Mouse (Mus musculus) kidney, adult 2 months (tissue): ENCODE results near the gene Tmed4. TPM values are rescaled to one million over a fixed set of nuclear protein-coding genes. Genes with fewer than 3 reads are reported as not detected.
A peak's percentile ranks its signal among the peaks of the same experiment; 100 is the strongest.

Source experiments
- DNase-seq: peaks from one replicate; pipeline ENCODE4 v3.0.0; 2021
- H3K27ac ChIP-seq: fragments of 200-500 bp; 2 replicates; pipeline ENCODE4 v1.5.1; 2012; ENCODE audit warnings: low read depth, low read length, control low read depth, inconsistent platforms; ENCODE audit not compliant: insufficient read depth
- H3K27me3 ChIP-seq: fragments of 200-500 bp; replicated peaks from 2 replicates; pipeline ENCODE4 v1.6.1; 2012; ENCODE audit warnings: mild to moderate bottlenecking, moderate library complexity, low read length, inconsistent platforms; ENCODE audit not compliant: control insufficient read depth, insufficient read depth
- H3K36me3 ChIP-seq: fragments of 200-500 bp; 2 replicates; pipeline ENCODE4 v1.6.1; 2012; ENCODE audit warnings: mild to moderate bottlenecking, moderate library complexity, low read length, inconsistent platforms; ENCODE audit not compliant: control insufficient read depth, insufficient read depth
- H3K4me1 ChIP-seq: fragments of 200-500 bp; 2 replicates; pipeline ENCODE4 v1.6.1; 2011; ENCODE audit warnings: low read length; ENCODE audit not compliant: control insufficient read depth, insufficient read depth
- H3K4me3 ChIP-seq: fragments of 200-500 bp; 2 replicates; pipeline ENCODE4 v1.5.1; 2011; ENCODE audit warnings: mild to moderate bottlenecking, low read depth, low read length, control low read depth; ENCODE audit not compliant: insufficient read depth
- CTCF ChIP-seq: fragments of 200-500 bp; conservative IDR thresholded peaks from 2 replicates; pipeline ENCODE4 v1.5.1; 2011; ENCODE audit warnings: low read depth, mild to moderate bottlenecking, control low read depth, low read length, moderate library complexity, mixed read lengths; ENCODE audit not compliant: insufficient read depth, insufficient read length
- POLR2A ChIP-seq: fragments of 200-500 bp; IDR thresholded peaks from one replicate; pipeline ENCODE4 v1.6.1; 2011; ENCODE audit warnings: low read depth, low read length, control low read depth
- WGBS: fragments of 180-500 bp; shearing (Covaris S2); methylation state at CpG from one replicate; pipeline ENCODE4 v1.1.7; 2018; 5-methylcytosine and 5-hydroxymethylcytosine counted together
- polyA plus RNA-seq: library from polyadenylated mRNA; depleted of rRNA; stranded (reverse); fragments of >200 nt; gene quantifications from 2 replicates; pipeline ENCODE4 v1.2.3, GENCODE M21; 2012; rRNA removed

The Tmed4 gene
- 220 and 227 TPM in 2 replicates for polyA plus RNA-seq

GRCm38 (mm10) chr11:6274387-6275093 lies at the start of gene Tmed4:
Gene Tmed4, minus strand, starts transcription at chr11:6274870.
- under 1% methylated on average over 39 of the region's 39 CpGs for WGBS

GRCm38 (mm10) chr11:6323348-6323747 lies 48.7 kb upstream of the Tmed4 start:
- TF ChIP-seq POLR2A = no peak
- TF ChIP-seq CTCF = no peak
- WGBS = 87% methylated on average over 5 of the region's 5 CpGs
- no peak for DNase-seq
- no peaks in the 10 kb centered on the region for H3K4me1 ChIP-seq
- H3K4me3 ChIP-seq = no peak overlapping the region
- no peaks in the 10 kb centered on the region for H3K27me3 ChIP-seq
- no peak overlapping the region for H3K27ac ChIP-seq
- peaks cover 4% of the 10 kb centered on the region for H3K36me3 ChIP-seq

More at GRCm38 (mm10) chr11:6274387-6275093, at the start of gene Tmed4:
- TF ChIP-seq CTCF = peak; percentile 72
- peak; percentile 98 for TF ChIP-seq POLR2A
- DNase-seq = peak; percentile 99
- H3K4me1 ChIP-seq = peaks cover 9% of the 10 kb centered on the region
- H3K27ac ChIP-seq = peak within 1 kb of the TSS; percentile 48; the same call in 1 of the 2 replicates
- H3K36me3 ChIP-seq = no peaks in the 10 kb centered on the region
- peak within 1 kb of the TSS; percentile 67 for H3K4me3 ChIP-seq
- no peaks in the 10 kb centered on the region for H3K27me3 ChIP-seq

- Histone ChIP-seq H3K27me3 (no peaks in the 10 kb centered on the region), H3K4me1 (no peaks in the 10 kb centered on the region), H3K4me3 (no peak overlapping the region), H3K27ac (no peak overlapping the region), H3K36me3 (peaks cover 6% of the 10 kb centered on the region)
- DNase-seq = no peak
- TF ChIP-seq POLR2A = no peak
- no peak for TF ChIP-seq CTCF
- 79% methylated on average over 2 of the region's 2 CpGs for WGBS
Observed at GRCm38 (mm10) chr11:6322086-6322485, 47.4 kb upstream of the Tmed4 start.

- Histone ChIP-seq H3K27me3 (no peaks in the 10 kb centered on the region), H3K27ac (no peak overlapping the region), H3K4me3 (no peak overlapping the region), H3K36me3 (peaks cover 10% of the 10 kb centered on the region), H3K4me1 (no peaks in the 10 kb centered on the region)
- no peak for DNase-seq
- TF ChIP-seq CTCF (no peak), POLR2A (no peak)
- WGBS = 74% methylated on average over 2 of the region's 2 CpGs
Observed at GRCm38 (mm10) chr11:6319374-6319773, 44.7 kb upstream of the Tmed4 start.

- no peaks in the 10 kb centered on the region for H3K4me1 ChIP-seq
- H3K36me3 ChIP-seq = peaks cover 11% of the 10 kb centered on the region
- TF ChIP-seq POLR2A (no peak), CTCF (no peak)
- H3K27me3 ChIP-seq = no peaks in the 10 kb centered on the region
- no peak overlapping the region for H3K27ac ChIP-seq
- 87% methylated on average over 5 of the region's 5 CpGs for WGBS
- H3K4me3 ChIP-seq = no peak overlapping the region
- DNase-seq = no peak
Observed at GRCm38 (mm10) chr11:6318559-6318958, 43.9 kb upstream of the Tmed4 start.

GRCm38 (mm10) chr11:6316821-6317220 lies 42.2 kb upstream of the Tmed4 start:
- Histone ChIP-seq H3K27me3 (no peaks in the 10 kb centered on the region), H3K4me3 (no peak overlapping the region), H3K4me1 (no peaks in the 10 kb centered on the region), H3K36me3 (peaks cover 9% of the 10 kb centered on the region), H3K27ac (no peak overlapping the region)
- TF ChIP-seq CTCF = no peak
- TF ChIP-seq POLR2A = no peak
- no peak for DNase-seq
- WGBS = 88% methylated on average over 11 of the region's 11 CpGs

GRCm38 (mm10) chr11:6313874-6314406 lies 39.3 kb upstream of the Tmed4 start:
- Histone ChIP-seq H3K4me1 (no peaks in the 10 kb centered on the region), H3K4me3 (no peak overlapping the region), H3K27ac (no peak overlapping the region), H3K36me3 (peaks cover 8% of the 10 kb centered on the region), H3K27me3 (no peaks in the 10 kb centered on the region)
- WGBS = 37% methylated on average over 7 of the region's 7 CpGs
- no peak for TF ChIP-seq CTCF
- DNase-seq = no peak
